Mouse (Mus musculus) bone marrow, adult 2 months (tissue): ENCODE data around the gene Vps13d. TPM values are rescaled to one million over a fixed set of nuclear protein-coding genes. Genes with fewer than 3 reads are reported as not detected.

Source experiments
- H3K27ac ChIP-seq: fragments of 200-500 bp; 2 replicates; pipeline ENCODE4 v1.5.1; 2012; ENCODE audit warnings: low read depth, mild to moderate bottlenecking, control low read depth, inconsistent platforms, low read length; ENCODE audit not compliant: control insufficient read depth, poor library complexity, insufficient read depth
- H3K4me1 ChIP-seq: fragments of 200-500 bp; 2 replicates; pipeline ENCODE4 v1.6.1; 2011; ENCODE audit warnings: low read length; ENCODE audit not compliant: control insufficient read depth, insufficient read depth
- H3K4me3 ChIP-seq: fragments of 200-500 bp; replicated peaks from 2 replicates; pipeline ENCODE3; 2011; ENCODE audit warnings: mild to moderate bottlenecking, low read depth, low read length, control low read depth; ENCODE audit not compliant: control insufficient read depth
- CTCF ChIP-seq: fragments of 200-500 bp; IDR thresholded peaks from 2 replicates; pipeline ENCODE4 v1.5.1; 2011; ENCODE audit warnings: low read length, control low read depth; ENCODE audit not compliant: control insufficient read depth, insufficient read depth
- POLR2A ChIP-seq: fragments of 200-500 bp; IDR thresholded peaks from 2 replicates; pipeline ENCODE4 v1.6.1; 2011; ENCODE audit warnings: low read depth, mild to moderate bottlenecking, control low read depth, low read length, borderline replicate concordance; ENCODE audit not compliant: control insufficient read depth
- WGBS: fragments of 180-500 bp; shearing (Covaris S2); methylation state at CpG from one replicate; pipeline ENCODE4 v1.1.7; 2018; 5-methylcytosine and 5-hydroxymethylcytosine counted together
- polyA plus RNA-seq: library from polyadenylated mRNA; stranded (reverse); fragments of >200 nt; gene quantifications from 2 replicates; pipeline ENCODE4 v1.2.4, GENCODE M21; 2011; ENCODE audit warnings: low replicate concordance; ENCODE audit not compliant: missing spikeins, insufficient read depth, insufficient read length

The Vps13d gene
- polyA plus RNA-seq, 1 experiment, result 35.3 TPM

- no peak for TF ChIP-seq CTCF
- no peak for TF ChIP-seq POLR2A
- no peak overlapping the region for H3K27ac ChIP-seq
- WGBS, result 82% methylated on average over 2 of the region's 2 CpGs
- no peak overlapping the region for H3K4me3 ChIP-seq
- H3K4me1 ChIP-seq, result peaks cover 7% of the 10 kb centered on the region
Measured at GRCm38 (mm10) chr4:145230647-145231046, 35.8 kb upstream of the Vps13d start.

GRCm38 (mm10) chr4:145229524-145230163 is 34.8 kb upstream of the Vps13d start:
- WGBS, result 59% methylated on average over 5 of the region's 5 CpGs
- no peak overlapping the region for H3K27ac ChIP-seq

GRCm38 (mm10) chr4:145229051-145229450 is 34.2 kb upstream of the Vps13d start:
- peaks cover 7% of the 10 kb centered on the region for H3K4me1 ChIP-seq

More at GRCm38 (mm10) chr4:145229524-145230163, 34.8 kb upstream of the Vps13d start:
- Histone ChIP-seq H3K4me3 (no peak overlapping the region), H3K4me1 (peaks cover 7% of the 10 kb centered on the region)
- TF ChIP-seq CTCF (no peak), POLR2A (no peak)

GRCm38 (mm10) chr4:145224613-145225012 is 29.8 kb upstream of the Vps13d start:
- no peak for TF ChIP-seq CTCF
- no peak for TF ChIP-seq POLR2A
- WGBS, result 66% methylated on average over 4 of the region's 4 CpGs
- H3K4me3 ChIP-seq, result no peak overlapping the region
- H3K4me1 ChIP-seq, result peaks cover 3% of the 10 kb centered on the region
- no peak overlapping the region for H3K27ac ChIP-seq

More at GRCm38 (mm10) chr4:145229051-145229450, 34.2 kb upstream of the Vps13d start:
- TF ChIP-seq CTCF, result no peak
- no peak for TF ChIP-seq POLR2A
- Histone ChIP-seq H3K4me3 (no peak overlapping the region), H3K27ac (peak overlapping the region; percentile 32; the same call in 1 of the 2 replicates)
- WGBS, result 23% methylated on average over 6 of the region's 6 CpGs

GRCm38 (mm10) chr4:145222064-145222463 is 27.3 kb upstream of the Vps13d start:
- TF ChIP-seq CTCF, result no peak
- no peak for TF ChIP-seq POLR2A
- Histone ChIP-seq H3K27ac (peak overlapping the region; percentile 33; the same call in 1 of the 2 replicates), H3K4me3 (no peak overlapping the region), H3K4me1 (no peaks in the 10 kb centered on the region; the same call in 1 of the 2 replicates)
- 36% methylated on average over 8 of the region's 8 CpGs for WGBS

- Histone ChIP-seq H3K27ac (no peak overlapping the region), H3K4me3 (no peak overlapping the region), H3K4me1 (no peaks in the 10 kb centered on the region; the same call in 1 of the 2 replicates)
- WGBS, result 47% methylated on average over 2 of the region's 2 CpGs
- TF ChIP-seq POLR2A (no peak), CTCF (no peak)
Measured at GRCm38 (mm10) chr4:145221379-145221778, 26.6 kb upstream of the Vps13d start.

GRCm38 (mm10) chr4:145220001-145220400 is 25.2 kb upstream of the Vps13d start:
- Histone ChIP-seq H3K4me1 (no peaks in the 10 kb centered on the region; the same call in 1 of the 2 replicates), H3K27ac (no peak overlapping the region), H3K4me3 (no peak overlapping the region)
- TF ChIP-seq CTCF, result no peak
- TF ChIP-seq POLR2A, result no peak
- WGBS, result 89% methylated on average over 1 of the region's 1 CpGs

GRCm38 (mm10) chr4:145219240-145219985 is 24.6 kb upstream of the Vps13d start:
- WGBS, result 50% methylated on average over 15 of the region's 15 CpGs
- no peaks in the 10 kb centered on the region; the same call in 1 of the 2 replicates for H3K4me1 ChIP-seq
- no peak overlapping the region for H3K4me3 ChIP-seq
- TF ChIP-seq POLR2A (no peak), CTCF (peak; percentile 59)
- no peak overlapping the region for H3K27ac ChIP-seq
